Mouse (Mus musculus): ENCODE data around the gene Igsf6.

The Igsf6 gene

GRCm38 (mm10) chr7:121074281-121074680 lies at the start of gene Igsf6:
Igsf6 (minus strand) TSS chr7:121074572.
- peak; percentile 10 for DNase-seq

GRCm38 (mm10) chr7:121120143-121120818 lies 45.9 kb upstream of the Igsf6 start:
- peak; percentile 90 for DNase-seq

- no peak for DNase-seq
Measured at GRCm38 (mm10) chr7:121111762-121112161, 37.4 kb upstream of the Igsf6 start.

- DNase-seq, result no peak
Measured at GRCm38 (mm10) chr7:121111321-121111720, 36.9 kb upstream of the Igsf6 start.

- peak; percentile 18 for DNase-seq
Measured at GRCm38 (mm10) chr7:121107851-121108250, 33.5 kb upstream of the Igsf6 start.

- DNase-seq, result no peak
Measured at GRCm38 (mm10) chr7:121098614-121099389, 24.4 kb upstream of the Igsf6 start.

- no peak for DNase-seq
Measured at GRCm38 (mm10) chr7:121093026-121093425, 18.7 kb upstream of the Igsf6 start.

GRCm38 (mm10) chr7:121090748-121091147 lies 16.4 kb upstream of the Igsf6 start:
- DNase-seq, result no peak

GRCm38 (mm10) chr7:121088745-121089144 lies 14.4 kb upstream of the Igsf6 start:
- no peak for DNase-seq

GRCm38 (mm10) chr7:121085500-121085899 lies 11.1 kb upstream of the Igsf6 start:
- DNase-seq, result peak; percentile 66

GRCm38 (mm10) chr7:121084840-121085453 lies 10.6 kb upstream of the Igsf6 start:
- DNase-seq, result no peak

- no peak for DNase-seq
Measured at GRCm38 (mm10) chr7:121082949-121083513, 8.7 kb upstream of the Igsf6 start.

GRCm38 (mm10) chr7:121081816-121082215 lies 7.4 kb upstream of the Igsf6 start:
- no peak for DNase-seq

- DNase-seq, result no peak
Measured at GRCm38 (mm10) chr7:121081350-121081749, 7.0 kb upstream of the Igsf6 start, which contains the start of gene Otoa. Otoa (plus strand) TSS chr7:121081650.

GRCm38 (mm10) chr7:121077829-121078228 lies 3.5 kb upstream of the Igsf6 start:
- peak; percentile 80 for DNase-seq

- no peak for DNase-seq
Measured at GRCm38 (mm10) chr7:121077311-121077710, 2.9 kb upstream of the Igsf6 start.

- DNase-seq, result no peak
Measured at GRCm38 (mm10) chr7:121075416-121075815, 1.0 kb upstream of the Igsf6 start.

- DNase-seq, result peak; percentile 20
Measured at GRCm38 (mm10) chr7:121074801-121075400, 529 bp upstream of the Igsf6 start.

- no peak for DNase-seq
Measured at GRCm38 (mm10) chr7:121072506-121072905, 1.9 kb downstream of the Igsf6 start.

GRCm38 (mm10) chr7:121071276-121071675 lies 3.1 kb downstream of the Igsf6 start:
- no peak for DNase-seq

GRCm38 (mm10) chr7:121064309-121064708 lies 10.1 kb downstream of the Igsf6 start:
- DNase-seq, result peak; percentile 53

- no peak for DNase-seq
Measured at GRCm38 (mm10) chr7:121059477-121060218, 14.7 kb downstream of the Igsf6 start.
